Mouse (Mus musculus): ENCODE results near the gene Soga1.

Soga1 gene

DNA sequence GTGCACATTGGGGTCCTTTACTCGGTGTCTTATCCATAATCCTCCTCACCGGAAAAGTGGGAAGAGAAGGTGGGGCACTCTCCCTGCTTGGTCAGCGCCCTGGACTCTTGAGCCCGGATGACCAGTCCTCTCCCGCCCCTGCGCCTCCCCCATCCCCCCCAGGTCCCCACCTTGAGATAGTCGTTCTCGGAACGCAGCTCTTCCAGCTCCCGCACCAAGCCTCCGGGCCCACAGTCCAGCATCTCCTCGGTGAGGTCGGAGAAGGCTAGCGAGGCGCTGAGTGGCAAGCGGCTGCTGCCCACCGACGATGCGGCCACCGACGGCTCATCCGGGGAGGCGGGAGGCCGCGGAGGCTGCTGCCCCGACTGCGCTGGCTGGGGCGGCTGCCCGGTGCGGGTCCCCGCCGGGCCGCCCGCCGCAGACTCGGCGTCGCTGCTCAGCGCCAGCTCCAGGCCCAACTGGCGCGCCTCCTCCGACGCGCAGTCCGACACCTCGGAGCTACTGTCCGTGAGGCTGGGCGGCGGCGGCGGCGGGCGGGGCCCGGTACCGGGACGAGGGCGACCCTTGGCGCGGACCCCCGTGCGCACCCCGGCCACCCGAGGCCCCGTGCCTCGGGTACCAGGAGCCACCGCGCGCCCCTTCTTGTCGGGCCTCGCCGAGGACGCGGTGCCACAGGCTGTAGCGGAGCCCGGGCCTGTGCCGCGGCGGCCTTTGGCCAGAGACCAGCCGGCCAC is 828 bp downstream of the Soga1 start:
- DNase-seq: peak in 1 of 2 experiments; percentile 72

DNA sequence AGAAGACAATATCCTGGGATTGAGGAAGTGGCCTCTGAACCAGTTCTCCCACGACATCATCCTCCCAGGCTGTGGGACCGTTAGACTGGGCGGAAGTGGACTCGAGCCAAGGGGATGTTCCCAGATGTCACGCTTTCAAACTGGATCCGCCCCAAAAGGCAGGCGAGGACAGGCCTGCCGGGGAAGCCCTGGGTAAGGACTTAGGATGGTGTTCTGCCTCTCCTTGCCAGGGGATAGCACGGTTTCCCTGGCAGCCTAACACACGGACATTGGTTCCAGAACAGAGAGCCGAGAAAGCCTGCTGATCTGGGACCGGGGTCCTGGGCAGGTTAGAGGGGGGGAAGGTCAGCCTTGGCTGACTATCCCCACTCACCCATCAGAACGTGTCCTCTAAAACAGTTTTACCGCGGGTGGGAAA is 1.4 kb downstream of the Soga1 start:
- DNase-seq: peak in 1 of 2 experiments; percentile 67

DNA sequence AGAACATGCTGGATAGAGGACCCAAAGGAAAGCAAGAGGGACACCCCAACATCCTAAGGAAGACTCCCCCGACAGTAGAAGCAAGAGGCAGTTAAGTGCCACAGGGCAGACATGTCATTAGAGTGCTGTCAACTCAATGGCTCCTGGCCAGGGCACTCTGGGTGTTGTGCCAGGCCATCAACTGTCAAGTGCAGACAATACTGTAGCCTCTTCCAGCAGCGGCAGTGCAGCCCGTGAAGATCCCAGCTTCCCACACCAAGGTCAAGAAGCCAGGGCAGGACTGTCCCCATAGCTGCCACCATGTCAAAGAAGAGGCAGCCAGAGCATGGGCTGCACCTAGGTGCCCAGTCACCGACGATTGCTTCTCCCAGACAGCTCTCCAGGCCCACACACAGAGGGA is 1.9 kb downstream of the Soga1 start:
- DNase-seq: peak; percentile 78 to 80

DNA sequence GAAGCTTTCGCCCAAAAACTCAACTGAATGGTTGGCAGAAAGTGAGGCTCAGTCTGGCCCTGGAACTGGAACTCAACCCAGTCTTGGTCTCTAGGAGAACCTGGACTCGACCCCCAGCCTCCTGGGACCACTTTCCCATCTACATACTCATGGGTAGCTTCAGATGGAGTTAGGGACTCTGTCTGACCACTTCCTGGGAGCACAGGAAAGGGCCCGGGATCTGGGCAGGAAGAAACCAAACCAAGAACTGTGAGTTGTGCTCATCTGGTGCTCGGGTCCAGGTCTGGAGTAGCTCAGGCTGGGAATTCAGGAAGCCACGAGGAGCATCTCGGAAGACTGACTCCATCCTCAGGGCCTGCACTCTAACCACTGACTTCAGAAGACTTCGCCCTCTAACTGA is 2.5 kb downstream of the Soga1 start:
- DNase-seq: peak in 1 of 2 experiments; percentile 36

DNA sequence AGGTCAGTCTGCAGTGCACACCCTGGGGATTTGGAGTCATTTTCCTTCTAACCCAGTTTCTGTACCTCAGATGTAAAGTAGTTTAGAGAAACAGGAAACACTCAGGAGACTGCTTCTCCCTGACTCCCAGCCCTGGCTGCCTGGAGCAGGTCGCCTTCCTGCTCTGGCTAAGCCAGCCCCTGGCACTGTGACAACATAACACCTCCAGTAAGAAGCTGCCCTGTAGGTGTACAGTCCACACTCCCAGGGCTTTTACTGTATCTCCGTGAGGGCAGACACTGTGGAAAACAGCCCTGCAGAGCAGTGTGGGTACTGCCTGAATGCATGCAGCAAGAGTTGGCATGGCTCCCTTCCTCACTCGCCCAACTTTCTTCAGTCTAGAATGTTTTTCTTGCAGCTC is 3.4 kb downstream of the Soga1 start:
- peak; percentile 81 to 85 for DNase-seq

DNA sequence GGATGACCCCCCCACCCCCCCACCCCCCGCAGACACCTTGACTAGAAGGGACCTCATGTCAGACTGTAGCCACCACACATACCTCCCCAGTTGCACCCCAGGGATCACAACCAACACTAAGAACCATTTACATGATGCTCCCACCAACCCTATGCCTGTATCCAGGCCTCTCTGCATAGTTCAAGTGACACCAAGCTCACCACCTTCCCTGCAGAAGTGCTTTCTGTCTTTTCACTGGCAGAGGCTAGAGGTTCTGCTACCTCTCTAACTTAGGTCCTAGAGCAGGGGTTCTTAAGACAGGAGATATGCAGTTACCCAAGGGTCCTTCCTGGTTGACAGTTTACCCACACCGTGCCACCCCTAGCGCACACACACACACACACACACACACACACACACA is 3.8 kb downstream of the Soga1 start:
- DNase-seq: no peak

DNA sequence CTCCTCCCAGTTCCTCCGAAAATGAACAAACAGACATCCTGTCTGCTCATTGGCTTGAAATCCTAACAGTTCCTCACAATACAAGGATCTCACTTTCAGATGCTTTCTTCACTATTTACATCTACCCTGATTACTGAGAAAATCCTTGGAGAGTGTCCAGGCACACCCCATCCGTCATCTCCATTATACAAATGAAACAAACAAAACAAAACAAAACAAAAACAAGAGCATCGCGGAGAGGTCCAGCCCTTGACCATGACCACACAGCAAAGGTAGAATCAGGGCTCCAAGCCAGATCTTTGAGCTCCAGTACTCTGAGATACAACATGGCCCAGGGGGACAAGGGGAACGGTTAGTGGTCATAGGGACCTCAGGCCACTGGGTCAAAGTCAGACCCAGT is 4.3 kb downstream of the Soga1 start:
- DNase-seq: peak; percentile 27 to 42

DNA sequence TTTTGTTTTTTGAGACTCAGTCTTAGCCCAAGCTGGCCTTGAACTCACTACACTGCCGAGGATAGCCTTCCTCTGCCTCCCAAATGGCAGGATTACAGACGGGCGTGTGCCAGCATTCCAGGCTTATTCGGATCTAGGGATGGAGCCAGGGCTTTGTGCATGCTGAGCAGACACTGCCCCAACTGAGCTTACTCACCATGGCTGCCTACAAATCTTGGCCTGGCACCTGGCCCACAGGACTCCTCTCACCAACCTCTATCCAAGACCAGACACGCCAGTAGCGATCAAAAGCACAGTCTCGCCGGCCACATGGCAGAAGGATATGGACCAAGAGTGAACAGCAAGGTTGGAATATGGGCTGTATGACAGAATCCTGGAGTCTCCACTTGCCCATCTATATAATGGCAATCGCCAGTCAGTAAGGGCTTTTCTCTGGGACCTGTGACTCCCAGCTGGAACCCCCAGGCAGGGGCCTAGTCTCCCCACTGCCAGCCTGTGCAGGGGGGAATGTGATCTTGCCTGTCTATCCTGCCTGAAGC is 4.8 kb downstream of the Soga1 start:
- DNase-seq: peak; percentile 91 to 92

DNA sequence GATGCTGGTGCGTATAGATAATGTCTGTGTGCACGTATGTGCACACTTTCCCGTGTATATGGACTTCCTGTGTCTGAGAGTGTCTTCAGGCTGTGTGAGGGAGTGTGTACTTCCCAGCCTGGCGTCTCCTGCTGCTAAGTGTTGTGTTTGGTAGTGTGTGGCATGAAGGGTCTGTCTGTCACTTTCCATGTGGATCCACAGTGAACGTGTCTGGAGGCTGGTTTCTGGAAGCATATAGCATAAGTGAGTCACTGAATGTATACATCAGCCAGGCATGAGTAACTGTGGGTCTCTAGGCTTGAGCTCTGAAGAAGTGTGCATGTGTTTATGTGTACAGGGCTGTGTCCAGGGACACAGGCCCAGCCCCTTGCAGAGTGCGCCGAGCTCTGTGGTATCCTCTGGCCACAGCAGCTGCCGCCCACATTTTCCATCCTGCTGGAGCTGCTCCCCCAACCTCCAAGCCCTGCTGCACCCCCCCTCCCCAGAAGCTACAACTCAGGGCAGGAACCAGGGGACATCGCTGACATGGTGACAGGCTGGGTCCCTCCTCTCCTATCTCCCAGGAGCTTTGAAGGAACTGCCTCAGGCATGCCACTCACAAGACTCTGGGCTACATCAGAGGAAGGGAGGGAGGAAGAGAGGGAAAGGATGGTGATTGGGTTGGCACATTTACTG is 5.5 kb downstream of the Soga1 start:
- peak; percentile 23 to 42 for DNase-seq

DNA sequence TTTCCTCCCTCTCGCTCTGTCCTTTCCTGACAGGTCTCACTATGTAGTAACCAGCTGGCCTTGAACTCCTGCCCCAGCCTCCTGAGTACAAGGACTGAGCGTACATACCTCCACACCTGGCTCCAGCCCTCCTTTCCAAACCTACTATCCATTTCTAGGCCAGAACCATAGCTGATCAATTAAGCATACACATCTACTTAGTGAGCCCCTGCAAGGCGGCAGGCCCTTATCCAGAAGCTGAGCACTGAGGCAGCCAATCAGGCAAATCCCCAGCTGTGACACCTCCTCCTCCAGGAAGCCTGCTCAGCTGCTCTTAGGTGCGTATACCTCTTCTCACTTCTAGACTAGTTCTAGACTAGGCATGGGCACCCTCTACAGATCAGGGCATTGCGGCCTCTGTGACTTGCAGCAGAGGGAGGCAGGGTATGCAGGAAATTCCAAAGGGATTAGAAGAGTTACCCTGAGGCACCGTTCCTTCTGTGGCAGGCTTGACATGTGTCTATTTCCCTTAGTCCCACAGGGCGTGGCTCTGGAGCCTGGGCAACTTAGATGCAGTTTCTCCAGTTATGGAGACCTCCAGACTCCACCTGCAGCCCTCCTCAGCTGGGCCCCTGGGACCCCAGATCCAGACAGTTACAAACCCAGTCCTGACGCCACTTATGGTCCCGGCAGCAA is 6.6 kb downstream of the Soga1 start:
- peak in 1 of 2 experiments; percentile 16 for DNase-seq

DNA sequence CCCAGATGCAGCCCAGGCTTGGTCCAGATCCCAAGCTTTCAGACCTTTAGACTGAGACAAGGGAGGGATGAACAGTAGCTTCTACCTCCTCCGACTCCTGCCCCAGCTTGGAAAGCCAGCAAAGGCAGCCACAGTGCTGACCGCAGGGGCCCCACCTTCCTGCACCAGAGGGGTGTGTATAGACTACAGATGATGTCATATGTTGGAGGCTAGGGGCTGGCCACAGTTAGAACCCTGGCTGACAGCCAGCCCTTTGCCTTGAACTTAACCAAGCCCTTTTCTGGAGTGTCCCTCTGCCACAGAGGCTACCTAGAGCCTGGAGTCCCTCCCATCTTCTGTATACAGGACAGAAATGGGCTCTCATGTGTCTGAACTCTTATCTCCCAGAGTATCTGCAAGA is 7.5 kb downstream of the Soga1 start:
- DNase-seq: peak; percentile 63 to 75

DNA sequence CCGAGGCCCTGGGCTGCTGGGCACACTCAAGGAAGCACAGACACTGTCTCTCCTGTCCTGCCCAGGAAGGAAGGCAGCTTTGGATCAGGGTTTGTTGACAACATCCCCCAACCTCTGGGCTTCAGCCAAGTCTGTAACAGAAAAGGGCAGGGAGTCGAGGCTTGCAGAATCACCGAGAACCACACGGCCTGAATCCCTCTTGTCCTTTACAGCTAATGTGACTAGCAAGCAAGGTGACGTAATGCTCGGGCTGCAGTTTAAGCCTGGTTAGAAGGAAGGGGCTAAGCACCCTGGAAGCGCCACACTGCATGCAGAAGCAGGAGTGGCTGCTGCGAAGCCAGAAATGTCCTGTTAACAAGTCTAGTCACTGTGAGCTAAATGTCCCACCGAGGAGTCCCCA is 8.7 kb downstream of the Soga1 start:
- peak; percentile 52 to 59 for DNase-seq

DNA sequence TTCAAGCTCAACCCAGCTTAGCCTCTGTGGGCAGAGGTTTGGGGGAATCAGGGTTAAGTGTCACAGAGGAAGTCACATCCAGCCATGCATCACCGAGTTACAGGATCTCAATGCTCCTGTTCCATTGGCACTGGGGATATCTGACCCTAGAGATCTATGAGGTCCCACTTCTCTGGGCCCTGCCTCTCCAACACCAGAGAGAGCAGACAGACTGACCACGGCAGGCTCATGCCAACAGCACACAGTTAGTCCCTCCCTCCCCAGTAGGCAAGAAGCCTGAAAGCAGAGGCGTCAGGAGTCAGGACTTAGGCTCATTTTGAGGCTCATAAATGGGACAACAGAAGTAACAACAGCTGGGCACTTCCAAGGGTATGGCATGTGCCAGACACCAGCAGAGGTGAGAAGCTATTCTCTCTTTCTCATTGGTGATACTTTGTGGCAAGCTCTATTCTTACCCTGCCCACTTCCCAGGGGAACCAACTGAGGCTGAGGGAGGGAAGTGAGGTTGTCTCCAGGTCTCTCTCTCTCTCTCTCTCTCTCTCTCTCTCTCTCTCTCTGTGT is 9.2 kb downstream of the Soga1 start:
- peak in 1 of 2 experiments; percentile 55 for DNase-seq

DNA sequence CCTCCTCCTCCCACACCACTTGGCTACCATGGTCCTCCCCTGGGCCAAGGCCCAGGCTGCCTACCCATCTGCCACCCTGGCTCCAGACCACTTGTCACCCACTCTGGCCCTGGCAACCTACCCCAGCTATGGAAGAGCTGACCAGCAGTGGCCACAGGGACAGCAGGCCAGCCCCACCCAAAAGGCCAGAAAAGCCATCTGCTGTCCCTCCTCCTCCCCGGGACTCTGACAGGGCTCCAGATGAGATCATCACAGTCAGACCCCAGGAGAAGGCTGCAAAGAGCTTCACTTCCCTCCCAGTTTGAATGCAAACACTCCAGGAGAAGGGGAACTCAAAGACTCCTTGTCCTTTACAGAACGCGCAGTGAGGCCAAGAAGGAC is 9.7 kb downstream of the Soga1 start:
- DNase-seq: peak; percentile 91 to 94

DNA sequence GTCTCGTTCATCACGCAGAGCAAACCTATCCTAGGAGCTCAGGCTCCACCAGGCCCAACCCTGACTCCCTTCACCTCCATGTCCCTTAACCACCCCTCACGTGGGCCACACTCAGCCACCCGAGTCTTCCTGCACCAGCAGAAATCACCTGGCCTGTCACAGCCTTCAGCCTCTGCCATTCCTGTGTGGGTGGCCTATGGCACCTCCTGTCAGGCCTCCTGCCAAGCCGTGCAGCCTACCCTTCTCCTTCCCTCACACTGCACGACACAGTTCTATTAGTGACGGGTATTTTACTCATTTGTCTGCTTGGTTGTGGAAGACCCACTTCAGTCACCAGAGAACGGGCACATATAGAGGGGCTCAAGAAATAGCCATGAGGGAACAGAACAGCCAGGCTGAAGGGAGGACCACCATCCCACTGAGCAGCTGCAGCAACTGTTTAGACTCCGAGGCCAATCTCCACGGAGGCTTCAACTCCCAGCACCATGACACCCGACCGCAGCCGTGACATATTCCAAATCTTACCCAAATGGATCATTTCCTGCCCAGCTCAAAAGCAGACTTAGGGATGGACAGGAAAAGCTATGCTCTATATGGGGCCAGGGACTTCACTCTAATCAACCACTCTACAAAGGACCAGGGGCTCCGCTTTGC is 10.2 kb downstream of the Soga1 start:
- peak; percentile 73 for DNase-seq

DNA sequence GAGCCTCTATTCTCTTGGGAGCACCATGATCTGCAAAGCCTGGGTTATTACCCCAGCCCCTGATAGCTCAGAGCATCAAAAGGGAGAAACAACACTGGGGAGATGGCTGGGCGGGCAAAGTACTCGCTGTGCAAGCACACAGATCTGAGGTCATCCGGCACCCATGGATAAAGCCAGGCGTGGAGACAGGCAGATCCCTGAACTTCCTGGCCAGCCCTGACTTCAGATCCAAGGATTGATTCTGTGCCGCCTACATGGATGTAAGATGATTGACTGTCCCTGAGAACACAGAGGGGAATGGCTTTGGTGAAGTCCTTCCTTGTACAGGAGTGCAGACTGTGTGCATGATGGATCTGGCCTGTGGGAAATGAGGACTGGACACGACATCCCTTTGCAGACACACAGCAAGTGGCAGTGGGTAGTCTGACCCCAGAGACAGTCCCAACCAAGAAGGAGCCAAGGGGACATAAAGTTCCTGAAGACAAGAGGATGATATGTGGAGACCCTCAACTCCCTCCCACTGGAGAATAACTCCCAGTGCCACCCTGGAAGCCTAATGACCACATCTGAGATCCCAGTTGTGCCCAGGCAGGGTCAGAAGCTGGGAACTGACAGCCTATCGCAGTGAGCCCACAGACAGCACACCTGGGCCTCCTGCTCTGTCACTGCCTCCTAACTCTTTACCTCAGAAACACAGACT is 12.2 kb downstream of the Soga1 start:
- peak; percentile 19 to 44 for DNase-seq

DNA sequence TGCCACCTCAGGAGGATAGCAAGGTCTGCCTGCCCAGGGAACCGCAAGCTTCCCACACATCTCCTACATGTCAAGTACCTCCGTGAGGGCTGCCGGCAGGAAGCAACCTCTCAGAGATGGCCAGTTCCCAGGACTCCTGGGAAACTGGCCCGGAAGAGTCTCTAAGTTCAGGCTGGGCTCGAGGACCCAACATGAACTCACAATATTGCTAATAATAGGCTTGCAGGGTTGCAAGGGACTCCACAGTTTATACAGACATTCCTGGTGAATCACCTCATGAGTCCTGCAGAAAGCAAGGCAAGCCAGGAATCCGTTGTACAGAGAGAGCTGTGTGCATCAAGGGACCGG is 13.2 kb downstream of the Soga1 start:
- DNase-seq: peak; percentile 33 to 55

DNA sequence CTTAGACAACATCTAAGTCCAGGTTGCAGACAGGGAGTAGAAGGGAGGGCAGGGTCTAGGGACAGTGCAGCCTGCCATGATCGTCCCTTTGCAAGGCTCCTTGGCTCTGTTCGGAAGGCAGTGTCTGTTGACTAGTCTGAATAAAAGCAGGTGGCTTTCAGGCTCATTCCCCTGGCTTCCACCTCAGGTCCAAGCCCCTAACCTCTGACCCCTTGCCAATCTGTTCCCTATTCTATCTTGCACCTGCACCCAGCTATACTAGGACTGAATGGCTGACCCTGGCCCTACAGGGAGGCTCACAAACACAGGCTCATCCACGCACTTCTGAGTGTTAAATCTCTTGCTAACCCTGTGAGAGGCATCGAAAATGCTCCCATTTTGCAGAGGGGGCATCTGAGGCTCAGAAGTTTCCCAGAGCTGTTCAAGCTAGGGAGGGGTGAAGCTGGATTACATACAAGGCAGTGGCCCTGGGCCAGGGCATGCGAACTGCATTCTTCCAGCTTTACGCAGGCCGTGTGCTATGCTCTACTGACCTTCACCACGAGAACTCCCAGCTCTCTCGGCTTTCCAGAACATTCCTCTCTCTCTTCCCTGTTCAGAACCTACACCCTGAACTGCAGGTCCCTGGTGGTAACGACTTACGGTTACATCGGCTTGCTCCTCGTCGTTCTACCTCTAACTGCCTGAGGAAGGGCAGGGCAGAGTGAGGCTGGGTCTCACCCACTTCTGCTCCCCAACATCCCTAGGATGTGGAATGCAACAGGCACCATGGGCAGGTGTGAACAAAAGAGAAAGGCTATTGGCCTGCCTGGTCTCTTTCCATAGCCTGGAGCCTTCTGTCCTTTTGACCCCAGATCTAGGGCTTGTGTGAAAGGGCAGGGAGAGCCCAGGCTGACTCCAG is 13.8 kb downstream of the Soga1 start:
- peak; percentile 16 to 48 for DNase-seq

DNA sequence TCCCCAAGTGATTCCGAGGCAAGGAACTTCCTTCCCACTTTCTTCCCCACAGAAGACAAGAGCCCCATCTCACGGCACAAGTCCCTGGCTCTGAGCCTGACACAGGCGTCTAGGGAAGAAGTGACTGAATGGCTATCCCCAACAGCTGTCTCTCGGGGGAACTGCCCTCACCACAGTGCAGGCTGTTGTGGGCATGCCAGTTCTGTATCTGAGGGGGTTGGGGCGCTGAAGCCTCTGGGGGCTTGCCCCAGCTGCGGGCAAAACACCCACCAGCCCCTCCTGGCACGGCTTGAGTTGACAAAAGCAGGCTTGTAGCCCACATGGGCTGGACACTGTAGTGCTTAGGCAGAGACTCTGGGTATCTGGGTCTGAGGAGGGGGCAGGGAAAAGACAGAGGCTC is 14.9 kb downstream of the Soga1 start:
- DNase-seq: peak; percentile 32 to 38

DNA sequence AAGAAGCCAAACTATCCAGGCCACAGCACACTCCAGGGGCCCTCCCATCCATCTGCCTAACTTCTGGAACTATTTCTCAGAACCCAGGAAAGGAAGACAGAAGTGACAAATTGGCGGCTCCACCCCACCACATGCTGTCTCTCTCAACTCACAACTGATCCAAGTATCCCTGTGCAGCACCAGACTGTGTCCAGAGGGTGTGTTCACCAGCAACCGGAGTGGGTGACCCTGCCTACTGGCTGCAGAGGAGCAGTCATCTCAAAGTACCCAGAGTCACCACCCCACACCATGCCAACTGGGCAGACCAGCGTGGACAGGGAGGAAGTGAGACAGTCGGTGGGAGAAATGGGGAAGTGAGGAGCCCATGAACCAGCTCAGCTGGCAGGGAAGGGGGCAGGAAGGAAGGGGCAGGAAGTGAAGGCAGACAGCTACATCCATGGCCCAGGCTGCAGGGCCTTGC is 15.8 kb downstream of the Soga1 start:
- peak; percentile 48 to 51 for DNase-seq

All from cerebellum, adult 18-20 months (tissue).